Mouse (Mus musculus) kidney, postnatal 36 days (tissue): ENCODE measurements at regions not wholly inside any gene's neighbourhood (a gene's known extent, or its start where the extent isn't known, plus 50 kb on each side); places are given as distances from the start of the nearest gene placed in this dataset.

ENCODE experiments used
- DNase-seq, 2 experiments: peaks; one replicate each; pipeline ENCODE4 v3.0.0; 2021 to 2022; ENCODE audit warnings: mixed read lengths in 2 of 2

DNA sequence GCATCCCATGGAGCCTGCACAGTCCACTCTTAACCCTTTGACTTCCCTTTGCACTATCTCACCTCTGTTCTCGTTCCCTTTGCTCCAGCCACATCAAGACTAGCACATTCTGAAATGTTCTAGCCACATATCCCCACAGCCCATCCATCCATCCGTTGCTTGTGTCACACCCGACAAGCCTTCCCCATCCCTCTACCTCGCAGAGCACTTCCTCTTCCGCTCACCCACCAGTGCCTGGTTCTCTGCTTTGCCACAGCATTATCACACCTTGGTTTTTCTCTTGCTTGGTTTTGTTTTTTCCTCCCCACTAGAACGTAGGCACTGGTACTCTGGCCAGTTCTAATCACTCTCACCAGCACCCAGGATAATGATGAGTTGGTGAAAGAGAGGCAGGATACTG, 61.5 kb upstream of the Eomes start:
- DNase-seq, result no peak

DNA sequence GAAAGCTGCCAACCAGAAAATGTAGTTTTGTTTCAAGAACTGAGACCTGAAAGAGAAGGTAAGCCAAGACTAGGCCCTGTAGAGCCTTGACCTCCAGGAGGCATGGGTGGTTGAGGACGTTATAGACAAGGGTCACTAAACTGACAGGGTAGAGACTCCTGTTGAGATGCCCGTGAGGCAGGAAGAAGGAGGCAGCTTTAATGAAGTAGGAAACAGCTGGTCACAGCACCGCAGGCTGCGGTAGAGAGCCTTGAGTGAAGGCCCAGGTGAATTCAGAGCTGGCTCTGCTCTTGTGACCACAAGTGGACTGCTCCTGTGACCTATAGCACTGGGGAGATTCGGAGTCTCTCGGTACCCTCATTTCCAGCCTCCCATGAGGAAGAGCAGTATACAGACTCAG, 53.7 kb upstream of the Eomes start:
- no peak for DNase-seq
